Mouse (Mus musculus): ENCODE measurements around the gene Arhgap19. TPM values are rescaled to one million over a fixed set of nuclear protein-coding genes. Genes with fewer than 3 reads are reported as not detected.

The Arhgap19 gene
- total RNA-seq, 2 experiments from 2014 or later = 2.5 to 3.5 TPM

- DNase-seq = peak in 1 of 2 experiments; percentile 9
- intact Hi-C loops (cut with DNase I) = loop anchor here (5.0 kb wide), 1 partner anchor 44 kb away; the partner anchor contains the start of gene Frat2
Observed at GRCm38 (mm10) chr19:41803322-41803721, 1.5 kb upstream of the Arhgap19 start.

- DNase-seq = no peak
- intact Hi-C loops (cut with DNase I) = loop anchor here (5.0 kb wide), 1 partner anchor 46 kb away; the partner anchor contains the start of gene Frat2
Observed at GRCm38 (mm10) chr19:41800986-41801741, 683 bp downstream of the Arhgap19 start.

DNA sequence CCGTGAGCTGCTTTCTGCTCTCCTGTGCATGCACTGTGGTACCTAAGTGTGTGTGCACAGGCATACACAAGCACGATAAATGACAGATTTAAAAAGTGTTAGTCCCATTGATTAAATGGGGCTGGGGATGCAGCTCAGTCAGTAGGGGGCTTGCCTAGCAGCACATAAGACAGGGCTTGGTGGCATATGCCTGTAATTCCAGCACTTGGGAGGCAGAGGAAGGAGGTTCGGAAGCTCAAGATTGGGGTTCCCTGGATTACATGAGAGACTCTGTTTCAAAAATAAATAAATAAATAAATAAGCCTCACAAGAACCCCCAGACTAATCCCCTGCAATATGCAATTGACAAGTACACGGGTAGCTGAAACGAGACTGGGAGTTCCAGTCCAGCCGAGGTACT is 1.4 kb downstream of the Arhgap19 start:
- DNase-seq = no peak
- intact Hi-C loops (cut with DNase I) = loop anchor here (5.0 kb wide), 1 partner anchor 47 kb away; the partner anchor contains the start of gene Frat2

GRCm38 (mm10) chr19:41797536-41797935 is 4.3 kb downstream of the Arhgap19 start:
- no peak for DNase-seq
- intact Hi-C loops (cut with DNase I) = no loop called here

DNA sequence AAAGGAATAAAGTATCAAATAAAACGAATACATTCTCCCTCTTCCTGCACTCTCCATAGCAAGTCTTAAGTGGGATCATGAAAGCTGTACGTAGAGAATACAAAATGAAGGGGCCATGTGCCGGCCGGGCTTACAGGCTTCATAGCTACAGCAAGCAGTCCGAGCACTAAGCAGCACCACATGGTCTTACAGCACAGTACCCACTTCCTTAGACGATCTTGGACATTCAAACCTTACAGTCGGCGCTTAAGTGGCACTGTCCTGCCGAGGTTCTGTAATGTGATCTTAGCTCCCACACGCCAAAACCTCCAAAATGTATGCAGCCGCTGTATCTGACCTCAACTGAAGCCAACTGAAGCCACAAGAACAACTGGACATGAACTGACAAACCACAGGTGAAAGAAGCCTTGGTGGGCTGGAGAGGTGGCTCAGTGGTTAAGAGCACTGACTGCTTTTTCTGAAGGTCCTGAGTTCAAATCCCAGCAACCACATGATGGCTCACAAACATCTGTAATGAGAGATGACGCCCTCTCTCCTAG is 5.0 kb downstream of the Arhgap19 start:
- intact Hi-C loops (cut with DNase I) = no loop called here
- no peak for DNase-seq

DNA sequence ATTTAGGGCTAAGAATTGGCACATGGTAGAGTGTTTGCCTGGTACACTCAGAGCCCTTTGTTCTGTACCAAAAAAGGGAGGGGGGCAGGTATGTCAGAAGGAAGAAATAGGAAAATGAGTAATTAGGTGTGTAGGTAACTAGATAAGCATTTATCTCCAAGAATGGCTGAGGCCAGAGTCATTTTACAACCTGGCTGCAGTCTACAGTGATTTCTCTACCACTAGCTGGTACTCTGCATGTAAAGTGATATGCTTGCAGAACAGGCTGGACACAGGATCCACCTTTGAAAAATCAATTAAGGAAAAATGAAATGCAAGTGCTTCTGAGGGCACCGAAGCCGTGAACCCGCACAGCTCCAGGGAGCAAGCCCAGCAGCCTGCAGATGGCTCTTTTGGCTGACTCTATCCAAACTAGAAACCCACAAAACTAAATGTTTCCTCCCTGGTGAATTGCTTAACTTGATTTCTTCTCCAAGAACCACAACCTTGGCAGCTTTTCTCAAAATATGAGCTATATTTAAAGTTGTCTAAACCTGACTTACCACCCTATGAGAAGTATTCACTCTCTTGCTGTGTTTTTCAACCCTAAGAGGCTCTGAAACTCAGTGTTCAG is 5.6 kb downstream of the Arhgap19 start:
- DNase-seq = no peak
- intact Hi-C loops (cut with DNase I) = no loop called here

GRCm38 (mm10) chr19:41794901-41795300 is 6.9 kb downstream of the Arhgap19 start:
- intact Hi-C loops (cut with DNase I) = no loop called here
- no peak for DNase-seq

- intact Hi-C loops (cut with DNase I) = no loop called here
- DNase-seq = no peak
Observed at GRCm38 (mm10) chr19:41794017-41794416, 7.8 kb downstream of the Arhgap19 start.

DNA sequence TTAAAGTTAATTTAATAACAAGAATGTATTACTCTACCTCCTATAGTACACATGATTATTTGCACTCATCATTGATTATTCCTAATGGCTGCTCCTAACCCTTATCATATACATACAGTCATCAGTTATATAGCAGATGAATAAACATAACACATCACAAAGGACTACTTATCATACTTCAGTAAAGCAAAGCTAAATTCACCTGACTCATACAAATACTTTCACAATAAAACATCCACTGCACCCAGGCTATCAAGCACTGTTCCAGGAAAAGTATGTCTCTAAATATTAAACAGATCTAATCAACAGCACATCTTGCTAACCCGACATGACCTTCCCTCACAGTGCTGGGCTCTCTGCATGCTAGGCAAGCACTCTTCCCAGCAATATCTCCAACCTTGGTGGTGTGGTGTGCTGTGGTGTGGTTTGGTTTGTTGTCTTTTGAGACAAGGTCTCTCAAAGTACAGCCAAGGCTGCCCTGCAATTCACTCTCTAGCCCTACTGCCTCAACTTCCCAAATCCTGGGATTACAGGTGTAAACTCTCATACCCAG is 8.8 kb downstream of the Arhgap19 start:
- intact Hi-C loops (cut with DNase I) = no loop called here
- DNase-seq = no peak

- intact Hi-C loops (cut with DNase I) = no loop called here
- no peak for DNase-seq
Observed at GRCm38 (mm10) chr19:41791384-41791783, 10.5 kb downstream of the Arhgap19 start.

DNA sequence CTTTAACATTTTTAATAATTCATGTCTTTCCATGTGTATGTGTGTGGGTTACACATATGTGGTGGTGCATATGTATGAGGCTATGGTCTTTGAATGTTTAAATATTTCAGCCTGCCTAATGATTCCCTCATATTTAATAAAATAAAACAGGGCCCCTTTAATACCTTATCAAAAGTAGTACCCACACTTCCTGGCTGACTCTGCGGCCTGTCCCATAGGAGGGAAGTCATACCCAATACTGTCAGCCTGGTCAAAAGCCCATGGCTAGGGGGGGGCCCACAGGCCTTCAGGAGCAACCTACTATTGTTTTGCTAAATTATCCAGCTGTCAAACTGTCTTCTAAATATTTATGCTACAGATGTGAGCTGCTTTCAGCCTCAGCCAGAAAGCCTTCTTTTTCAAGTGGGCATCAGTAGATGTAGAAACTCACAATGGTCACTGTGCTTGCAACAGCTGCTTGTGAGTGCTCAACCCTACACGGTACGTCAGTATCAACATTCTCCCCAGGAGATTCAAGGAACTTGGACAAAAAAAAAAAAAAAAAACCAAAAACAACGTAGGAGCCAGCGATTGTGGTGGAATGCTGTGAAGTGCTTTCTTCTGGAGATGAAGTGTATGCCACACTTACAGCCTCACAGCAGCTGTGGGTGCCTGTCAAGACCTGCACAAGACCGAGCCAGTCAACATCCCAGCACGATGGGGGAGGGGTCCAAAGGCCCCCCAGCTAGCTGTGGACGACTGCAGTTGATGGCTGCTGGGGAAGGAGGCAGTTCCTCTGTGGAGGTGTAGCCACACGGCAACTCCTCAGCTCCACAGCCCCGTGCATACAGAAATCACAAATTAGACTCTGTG is 12.5 kb downstream of the Arhgap19 start:
- intact Hi-C loops (cut with DNase I) = no loop called here
- DNase-seq = no peak

DNA sequence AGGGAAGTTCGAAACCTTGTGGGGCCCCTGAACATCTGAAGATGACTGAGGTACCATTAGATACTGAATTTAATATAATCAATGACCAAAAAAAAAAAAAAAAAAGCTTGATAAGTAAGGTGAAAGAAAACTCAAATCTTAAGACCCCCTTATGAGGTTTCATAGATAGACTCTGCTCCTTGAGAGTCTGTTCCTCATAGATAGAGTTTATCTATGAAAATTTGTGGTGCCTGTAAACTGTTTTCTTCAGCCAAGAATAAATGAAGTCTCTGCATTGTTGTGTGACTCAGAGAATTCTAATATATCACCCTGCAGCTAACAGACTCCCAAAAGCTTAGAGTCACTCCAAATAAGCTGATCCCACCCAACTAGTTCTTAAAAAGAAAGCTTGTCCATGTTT is 15.0 kb downstream of the Arhgap19 start:
- intact Hi-C loops (cut with DNase I) = no loop called here
- DNase-seq = no peak

- intact Hi-C loops (cut with DNase I) = no loop called here
- DNase-seq = peak in 1 of 2 experiments; percentile 21
Observed at GRCm38 (mm10) chr19:41777514-41777913, 24.3 kb downstream of the Arhgap19 start.

DNA sequence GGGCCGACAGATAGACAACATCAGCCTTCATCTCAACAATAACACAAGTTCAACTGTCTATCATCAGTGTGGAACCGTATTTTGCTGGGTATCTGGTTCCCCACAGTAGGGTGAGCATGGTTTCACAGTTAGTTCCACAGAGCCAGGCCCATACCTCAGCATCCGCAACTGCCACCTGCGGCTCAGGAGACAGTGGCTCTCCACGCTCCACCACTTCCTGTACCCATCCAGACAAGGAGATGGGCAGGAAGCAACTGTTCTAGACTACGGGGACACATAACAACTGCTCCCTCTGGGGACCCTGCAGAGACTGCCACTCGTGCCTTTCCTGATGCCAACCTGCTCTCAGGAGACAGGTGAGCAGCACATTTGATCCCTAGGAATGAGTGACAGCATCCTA is 33.1 kb downstream of the Arhgap19 start:
- intact Hi-C loops (cut with DNase I) = no loop called here
- no peak for DNase-seq

GRCm38 (mm10) chr19:41766628-41767027 is 35.2 kb downstream of the Arhgap19 start:
- intact Hi-C loops (cut with DNase I) = no loop called here
- no peak for DNase-seq

DNA sequence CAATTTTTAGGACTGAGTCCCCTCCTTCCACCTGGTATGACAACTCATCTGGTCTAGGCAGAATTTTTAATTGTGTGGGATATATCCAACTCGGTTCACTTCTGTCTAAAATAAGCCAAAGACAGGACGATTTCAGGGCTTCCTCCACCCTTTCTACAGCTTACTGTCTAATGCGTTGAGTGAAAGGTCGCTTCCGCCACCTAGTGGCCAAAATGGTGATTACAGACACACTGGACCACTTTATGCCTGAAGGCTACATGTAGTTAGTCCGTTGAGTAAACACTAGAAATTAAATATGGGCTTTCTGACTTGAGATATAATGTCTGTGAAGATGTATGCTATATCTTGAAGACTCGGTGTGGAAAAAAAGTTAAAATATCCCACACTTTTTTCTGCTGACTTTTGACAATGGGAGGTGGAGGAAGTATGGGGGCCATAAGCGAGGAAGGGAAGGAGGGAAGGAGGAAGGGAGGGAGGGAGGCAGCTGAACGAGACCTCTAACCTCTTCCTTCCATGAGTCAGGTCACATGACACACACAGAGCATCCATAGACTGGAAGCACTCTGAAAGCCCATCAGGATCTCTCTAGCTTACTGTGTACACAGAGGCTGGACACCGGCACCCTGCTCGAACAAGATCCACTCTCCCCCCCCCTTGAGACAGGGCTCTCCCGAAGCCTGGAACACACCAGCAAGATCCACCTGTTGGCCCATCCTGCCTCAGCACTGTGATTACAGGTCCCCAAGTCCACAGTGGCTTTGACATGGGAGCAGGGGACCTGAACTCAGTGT is 37.8 kb downstream of the Arhgap19 start:
- intact Hi-C loops (cut with DNase I) = loop anchor here (1.0 to 5.0 kb wide), 3 partner anchors 108 to 677 kb away; no protein-coding TSS in a partner anchor
- peak; percentile 84 to 93 for DNase-seq

- intact Hi-C loops (cut with DNase I) = loop anchor here (5.0 kb wide), 2 partner anchors 444 to 674 kb away; no protein-coding TSS in a partner anchor
- peak in 1 of 2 experiments; percentile 32 for DNase-seq
Observed at GRCm38 (mm10) chr19:41761529-41761928, 40.3 kb downstream of the Arhgap19 start.

DNA sequence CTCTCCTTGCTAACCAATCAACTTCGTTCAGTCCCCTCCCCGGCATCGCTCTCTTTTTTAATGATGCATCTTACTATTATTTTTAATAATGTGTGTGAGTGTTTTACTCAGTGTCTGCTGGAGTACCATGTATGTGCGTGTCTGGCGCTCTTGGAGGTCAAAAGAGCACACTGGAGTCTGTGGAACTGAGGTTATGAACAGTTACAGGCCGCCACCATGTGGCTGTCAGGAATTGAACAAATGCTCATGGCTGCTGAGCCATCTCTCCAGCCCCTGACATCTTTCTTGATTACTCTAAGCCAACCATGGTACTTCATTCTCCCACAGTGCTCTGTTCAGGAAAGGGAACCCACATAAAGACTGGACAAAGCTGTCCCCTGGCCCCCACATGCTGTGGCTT is 42.1 kb downstream of the Arhgap19 start:
- DNase-seq = no peak
- intact Hi-C loops (cut with DNase I) = loop anchor here (5.0 kb wide), 2 partner anchors 442 to 672 kb away; no protein-coding TSS in a partner anchor

- intact Hi-C loops (cut with DNase I) = no loop called here
- DNase-seq = no peak
Observed at GRCm38 (mm10) chr19:41759270-41759669, 42.6 kb downstream of the Arhgap19 start.
